Mouse (Mus musculus) midbrain, embryonic 13.5 days (tissue): ENCODE data around the gene Gm21312. TPM values are rescaled to one million over a fixed set of nuclear protein-coding genes. Genes with fewer than 3 reads are reported as not detected.

Experiments used
- polyA plus RNA-seq: library from polyadenylated mRNA; unstranded; fragments of >200 nt; fragmentation: Nextera tagmentation; extraction: Ambion mirVana; gene quantifications from 2 replicates; pipeline ENCODE4 v1.2.1, GENCODE M21; 2015

Gm21312 gene
- polyA plus RNA-seq, 1 experiment from 2014 or later = not detected

Other genes with a start within 250 kb of the Gm21312 start
- not detected in 2 replicates for gene Gm21293, start 34.0 kb upstream of the Gm21312 start, polyA plus RNA-seq
- gene Gm6763, start 25.5 kb upstream of the Gm21312 start, polyA plus RNA-seq = not detected in 2 replicates
- gene Gm8764, start 17.0 kb upstream of the Gm21312 start, polyA plus RNA-seq = not detected in 2 replicates
- gene Gm21304, start 8.5 kb upstream of the Gm21312 start, polyA plus RNA-seq = not detected in 2 replicates
- gene Gm20765, start 8.5 kb downstream of the Gm21312 start, polyA plus RNA-seq = not detected in 2 replicates
- not detected in 2 replicates for gene Gm4340, start 17.0 kb downstream of the Gm21312 start, polyA plus RNA-seq